In the genomic region with DNA sequence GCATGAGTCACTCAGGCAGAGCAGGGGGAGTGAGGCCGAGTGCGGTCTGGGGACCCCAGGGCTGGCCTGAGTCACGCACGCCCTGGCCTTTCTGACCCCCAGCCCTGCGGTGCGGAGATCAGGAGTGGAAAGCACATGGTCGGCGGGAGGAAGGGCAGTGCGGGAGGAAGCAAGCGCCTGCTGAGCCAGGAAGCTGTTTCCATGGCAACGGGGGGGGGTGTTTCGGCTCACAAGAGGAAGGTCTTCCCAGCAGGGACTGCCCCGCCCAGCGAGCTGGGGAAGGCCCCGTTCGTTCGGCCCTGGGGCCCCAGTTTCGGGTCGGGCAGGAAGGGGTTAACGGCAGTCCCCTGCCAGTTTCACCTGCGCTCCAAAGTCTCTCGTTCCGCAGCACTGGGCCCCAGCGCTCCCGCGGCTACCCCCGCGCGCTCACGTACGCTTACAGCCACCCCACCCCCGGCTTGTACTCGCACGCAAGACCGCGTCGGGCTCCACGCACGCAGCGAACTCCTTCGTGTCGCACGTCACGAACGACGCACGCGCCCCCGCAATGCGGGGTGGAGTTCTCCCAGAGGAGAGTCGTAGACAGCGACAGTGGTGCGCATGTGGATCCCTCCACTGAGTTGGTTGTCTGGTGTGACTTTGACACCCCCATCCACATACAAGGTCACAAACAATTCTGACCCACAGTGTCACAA, we compare ENCODE assay signal across 7 mouse cellular contexts. TPM values are rescaled to one million over a fixed set of nuclear protein-coding genes. Genes with fewer than 3 reads are reported as not detected.
DNase-seq lines count a peak whose midpoint lies in the region; ATAC-seq and TF ChIP-seq lines count a peak whose summit lies in the region.

No protein-coding gene starts in this region.

- H3K27ac ChIP-seq in intestine, postnatal 0 days (ENCODE audit: low read depth, low read length) = peak overlapping the region; percentile 89
- H3K27ac ChIP-seq in midbrain, embryonic 11.5 days (ENCODE audit: low read depth, low read length) = no peak overlapping the region
- peak overlapping the region; percentile 89 for H3K27ac ChIP-seq in spleen, adult 2 months (ENCODE audit: insufficient read depth, low read length)

- peak; percentile 38; the same call in 1 of the 2 replicates for TF ChIP-seq POLR2A in spleen, adult 2 months (IDR thresholded peaks at IDR 0.05; ENCODE audit: low read depth, low read length)

- H3K4me1 ChIP-seq in intestine, postnatal 0 days (replicated peaks; ENCODE audit: control insufficient read depth, insufficient read depth, low read length) = peaks cover 27% of the 10 kb centered on the region
- peaks cover 25% of the 10 kb centered on the region for H3K4me1 ChIP-seq in midbrain, embryonic 11.5 days (ENCODE audit: control insufficient read depth, insufficient read depth, low read length)
- H3K4me1 ChIP-seq in spleen, adult 2 months (ENCODE audit: control insufficient read depth, insufficient read depth, insufficient read length) = peaks cover 29% of the 10 kb centered on the region

- WGBS in intestine, postnatal 0 days = under 1% methylated on average over 53 of the region's 53 CpGs
- WGBS in midbrain, embryonic 11.5 days = under 1% methylated on average over 53 of the region's 53 CpGs
- under 1% methylated on average over 53 of the region's 53 CpGs for WGBS in spleen, adult 2 months

- TF ChIP-seq CTCF in intestine, postnatal 0 days (IDR thresholded peaks at IDR 0.05; ENCODE audit: low read depth) = no peak
- TF ChIP-seq CTCF in spleen, adult 2 months (IDR thresholded peaks at IDR 0.05; ENCODE audit: extremely low read depth, insufficient read depth, insufficient read length, insufficient replicate concordance) = no peak

- intact Hi-C loops in left cerebral cortex, postnatal 4 days (cut with DNase I) = no loop called here

- H3K36me3 ChIP-seq in intestine, postnatal 0 days (ENCODE audit: control insufficient read depth, insufficient read depth) = no peaks in the 10 kb centered on the region
- H3K36me3 ChIP-seq in midbrain, embryonic 11.5 days (ENCODE audit: control insufficient read depth, insufficient read depth, low read length) = no peaks in the 10 kb centered on the region
- H3K36me3 ChIP-seq in spleen, adult 2 months (ENCODE audit: control insufficient read depth, insufficient read depth, low read length) = no peaks in the 10 kb centered on the region

- H3K9ac ChIP-seq in intestine, postnatal 0 days (ENCODE audit: low read depth, low read length) = peak overlapping the region; percentile 53
- H3K9ac ChIP-seq in midbrain, embryonic 11.5 days (ENCODE audit: low read length) = peak overlapping the region; percentile 64

- H3K4me3 ChIP-seq in intestine, postnatal 0 days (ENCODE audit: low read depth, low read length) = peak overlapping the region; percentile 46
- H3K4me3 ChIP-seq in midbrain, embryonic 11.5 days (ENCODE audit: low read depth, low read length) = peak overlapping the region; percentile 44
- H3K4me3 ChIP-seq in spleen, adult 2 months (ENCODE audit: extremely low read depth, insufficient read depth, insufficient read length) = peak overlapping the region; percentile 64

- peak; percentile 28 for ATAC-seq in intestine, postnatal 0 days
- peak; percentile 20 for ATAC-seq in midbrain, embryonic 11.5 days (ENCODE audit: low FRiP score)

- no peaks in the 10 kb centered on the region for H3K9me3 ChIP-seq in intestine, postnatal 0 days (ENCODE audit: control insufficient read depth)
- no peaks in the 10 kb centered on the region for H3K9me3 ChIP-seq in midbrain, embryonic 11.5 days (ENCODE audit: control insufficient read depth, low read length)

- peak; percentile 94 for DNase-seq in adrenal gland, adult 2 months
- DNase-seq in embryo, embryonic 10.5 days (ENCODE audit: low spot score) = peak; percentile 89
- peak; percentile 62 to 81 for DNase-seq in gastrocnemius, postnatal 4 days (ENCODE audit: low spot score in 2 of 2)
- DNase-seq in left cerebral cortex, postnatal 4 days = peak; percentile 87
- DNase-seq in midbrain, embryonic 11.5 days (ENCODE audit: low spot score, missing footprints) = peak; percentile 97
- DNase-seq in spleen, adult 2 months (ENCODE audit: low read depth in 1 of 2, low spot score in 2 of 2) = peak; percentile 94 to 96

- H3K27me3 ChIP-seq in intestine, postnatal 0 days (replicated peaks; ENCODE audit: control insufficient read depth, insufficient read depth, low read length) = no peaks in the 10 kb centered on the region
- H3K27me3 ChIP-seq in midbrain, embryonic 11.5 days (ENCODE audit: control insufficient read depth, insufficient read depth, low read length) = peaks cover 11% of the 10 kb centered on the region
- H3K27me3 ChIP-seq in spleen, adult 2 months (ENCODE audit: control insufficient read depth, insufficient read depth, low read length) = no peaks in the 10 kb centered on the region

- peak overlapping the region; percentile 96 for H3K4me2 ChIP-seq in intestine, postnatal 0 days (replicated peaks; ENCODE audit: low read depth)
- peak overlapping the region; percentile 95 for H3K4me2 ChIP-seq in midbrain, embryonic 11.5 days

RNA-seq across cellular contexts. Expression of a gene that starts 4.6 kb away (rescaled TPM):
- 1 to 10 TPM; 6.1 to 6.2 TPM for total RNA-seq in adrenal gland, adult 2 months (2021)
- 6.5 and 6.7 TPM in 2 replicates for polyA plus RNA-seq in adrenal gland, adult 2 months (2012; rRNA removed)
- total RNA-seq in gastrocnemius, postnatal 4 days (2021) = 1 to 10 TPM; 3.5 to 4.5 TPM
- 68.6 and 75.4 TPM in 2 replicates for polyA plus RNA-seq in intestine, postnatal 0 days (2015; fragmentation: Nextera tagmentation; extraction: Ambion mirVana)
- total RNA-seq in left cerebral cortex, postnatal 4 days (2021) = 10 to 100 TPM; 28.3 to 32.5 TPM
- 11.4 and 11.8 TPM in 2 replicates for polyA plus RNA-seq in midbrain, embryonic 11.5 days (2014; fragmentation: Nextera tagmentation; extraction: Ambion mirVana)
- 3.6 and 3.9 TPM in 2 replicates for polyA plus RNA-seq in spleen, adult 2 months (2012; rRNA removed)

RNA-seq across cellular contexts. Expression of a gene that starts 7.3 kb away (rescaled TPM):
- 10 to 100 TPM; 37.0 to 90.7 TPM for total RNA-seq in adrenal gland, adult 2 months (2021)
- 78.9 and 91.4 TPM in 2 replicates for polyA plus RNA-seq in adrenal gland, adult 2 months (2012; rRNA removed)
- 10 to 100 TPM in 1 of 2 experiments, 1 to 10 TPM in 1; 10.0 to 10.1 TPM for total RNA-seq in gastrocnemius, postnatal 4 days (2021)
- polyA plus RNA-seq in intestine, postnatal 0 days (2015; fragmentation: Nextera tagmentation; extraction: Ambion mirVana) = 42.8 and 47.6 TPM in 2 replicates
- total RNA-seq in left cerebral cortex, postnatal 4 days (2021) = 10 to 100 TPM; 12.5 to 13.5 TPM
- 3.4 and 4.5 TPM in 2 replicates for polyA plus RNA-seq in midbrain, embryonic 11.5 days (2014; fragmentation: Nextera tagmentation; extraction: Ambion mirVana)
- 89.2 and 154 TPM in 2 replicates for polyA plus RNA-seq in spleen, adult 2 months (2012; rRNA removed)

RNA-seq across cellular contexts. Expression of a gene that starts 16.3 kb away (rescaled TPM):
- 100 to 1,000 TPM in 1 of 2 experiments, 10 to 100 TPM in 1; 87.7 to 112 TPM for total RNA-seq in adrenal gland, adult 2 months (2021)
- polyA plus RNA-seq in adrenal gland, adult 2 months (2012; rRNA removed) = 61.7 and 76.6 TPM in 2 replicates
- total RNA-seq in gastrocnemius, postnatal 4 days (2021) = 10 to 100 TPM; 38.7 to 45.2 TPM
- polyA plus RNA-seq in intestine, postnatal 0 days (2015; fragmentation: Nextera tagmentation; extraction: Ambion mirVana) = 53.2 and 57.6 TPM in 2 replicates
- total RNA-seq in left cerebral cortex, postnatal 4 days (2021) = 10 to 100 TPM; 41.1 to 42.1 TPM
- 113 and 121 TPM in 2 replicates for polyA plus RNA-seq in midbrain, embryonic 11.5 days (2014; fragmentation: Nextera tagmentation; extraction: Ambion mirVana)
- 34.2 and 35.6 TPM in 2 replicates for polyA plus RNA-seq in spleen, adult 2 months (2012; rRNA removed)

RNA-seq across cellular contexts. Expression of a gene that starts 16.4 kb away (rescaled TPM):
- total RNA-seq in adrenal gland, adult 2 months (2021) = 100 to 1,000 TPM; 671 to 700 TPM
- 181 and 240 TPM in 2 replicates for polyA plus RNA-seq in adrenal gland, adult 2 months (2012; rRNA removed)
- total RNA-seq in gastrocnemius, postnatal 4 days (2021) = 100 to 1,000 TPM; 317 to 327 TPM
- 313 and 319 TPM in 2 replicates for polyA plus RNA-seq in intestine, postnatal 0 days (2015; fragmentation: Nextera tagmentation; extraction: Ambion mirVana)
- total RNA-seq in left cerebral cortex, postnatal 4 days (2021) = 100 to 1,000 TPM; 665 to 681 TPM
- 1,298 and 1,349 TPM in 2 replicates for polyA plus RNA-seq in midbrain, embryonic 11.5 days (2014; fragmentation: Nextera tagmentation; extraction: Ambion mirVana)
- polyA plus RNA-seq in spleen, adult 2 months (2012; rRNA removed) = 149 and 164 TPM in 2 replicates

RNA-seq across cellular contexts. Expression of a gene that starts 16.6 kb away (rescaled TPM):
- 1 to 10 TPM; 2.1 to 2.4 TPM for total RNA-seq in adrenal gland, adult 2 months (2021)
- 2.1 TPM in 1 of 2 replicates, not detected in the other for polyA plus RNA-seq in adrenal gland, adult 2 months (2012; rRNA removed)
- 1 to 10 TPM in 1 of 2 experiments, not detected in 1; 2.0 TPM for total RNA-seq in gastrocnemius, postnatal 4 days (2021)
- 1.3 and 2.1 TPM in 2 replicates for polyA plus RNA-seq in intestine, postnatal 0 days (2015; fragmentation: Nextera tagmentation; extraction: Ambion mirVana)
- not detected for total RNA-seq in left cerebral cortex, postnatal 4 days (2021)
- polyA plus RNA-seq in midbrain, embryonic 11.5 days (2014; fragmentation: Nextera tagmentation; extraction: Ambion mirVana) = not detected in 2 replicates
- not detected in 2 replicates for polyA plus RNA-seq in spleen, adult 2 months (2012; rRNA removed)
